Mouse (Mus musculus): ENCODE data around the gene 4933417A18Rik.
A peak's percentile ranks its signal among the peaks of the same experiment; 100 is the strongest.
"Not testable (repeated sequence)": the region's sequence is repeated elsewhere in the genome, so short reads cannot be mapped to it uniquely, and the experiment has no call there.

The 4933417A18Rik gene

DNA sequence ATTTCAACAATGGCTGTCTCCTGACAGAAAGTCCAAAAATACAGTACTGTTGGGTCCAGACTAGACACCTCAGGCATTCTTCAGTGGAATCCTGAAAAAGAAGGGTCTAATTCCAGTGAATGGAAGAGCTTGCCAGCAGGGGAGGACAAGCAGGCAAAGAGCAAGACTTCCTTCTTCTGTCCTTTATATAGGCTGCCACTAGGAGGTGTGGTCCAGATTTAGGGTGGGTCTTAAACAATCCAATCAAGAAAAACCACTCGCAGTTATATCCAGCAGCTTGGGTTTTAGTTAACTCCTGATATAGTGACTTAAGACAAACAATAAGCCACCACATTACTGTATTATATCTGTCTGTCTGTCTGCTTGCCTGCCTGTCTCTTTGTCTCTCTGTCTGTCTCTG lies 49.6 kb downstream of the 4933417A18Rik start:
- DNase-seq (ENCODE audit: low read depth), result no peak

DNA sequence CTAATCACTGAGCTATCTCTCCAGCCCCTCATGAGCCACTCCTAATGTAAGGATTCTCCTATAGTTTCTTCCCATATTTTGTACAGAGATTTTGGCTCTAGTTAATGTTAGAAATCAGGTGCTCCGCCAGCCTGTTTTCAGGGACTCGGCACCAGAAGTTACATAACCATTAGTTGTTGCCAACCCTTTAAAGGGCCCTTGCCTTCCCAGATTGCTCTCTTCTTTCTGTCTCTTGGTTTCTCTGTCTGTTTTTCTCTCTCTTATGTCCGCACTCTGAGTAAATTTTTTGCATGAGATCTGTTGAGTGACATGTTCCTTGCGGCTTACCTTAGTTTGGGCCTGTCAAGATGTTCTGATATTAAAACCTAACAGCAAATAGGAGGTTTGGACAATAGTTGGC lies 51.9 kb downstream of the 4933417A18Rik start:
- DNase-seq (ENCODE audit: low read depth), result no peak

DNA sequence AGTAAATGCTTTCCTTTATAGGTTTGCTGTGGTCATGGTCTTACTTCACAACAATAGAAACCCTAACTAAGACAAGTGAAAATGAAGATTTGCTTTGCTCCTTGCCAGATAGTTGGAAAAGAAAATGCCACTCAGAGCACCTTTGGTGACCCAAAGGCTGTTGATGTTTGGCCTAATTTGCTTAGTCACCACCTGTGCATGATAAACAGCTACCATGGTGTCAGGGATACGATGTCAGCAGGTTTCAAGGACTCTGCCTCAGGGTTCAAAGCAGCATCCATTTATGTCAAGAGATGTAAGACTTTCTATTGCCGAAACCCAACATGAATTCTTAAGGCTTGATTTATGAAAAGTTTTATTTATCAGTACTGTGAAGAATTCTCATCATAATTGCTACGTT lies 53.2 kb downstream of the 4933417A18Rik start:
- no peak for DNase-seq (ENCODE audit: low read depth)

GRCm38 (mm10) chr13:34978635-34979034 lies 54.4 kb downstream of the 4933417A18Rik start:
- not testable (repeated sequence) for DNase-seq (ENCODE audit: low read depth)

DNA sequence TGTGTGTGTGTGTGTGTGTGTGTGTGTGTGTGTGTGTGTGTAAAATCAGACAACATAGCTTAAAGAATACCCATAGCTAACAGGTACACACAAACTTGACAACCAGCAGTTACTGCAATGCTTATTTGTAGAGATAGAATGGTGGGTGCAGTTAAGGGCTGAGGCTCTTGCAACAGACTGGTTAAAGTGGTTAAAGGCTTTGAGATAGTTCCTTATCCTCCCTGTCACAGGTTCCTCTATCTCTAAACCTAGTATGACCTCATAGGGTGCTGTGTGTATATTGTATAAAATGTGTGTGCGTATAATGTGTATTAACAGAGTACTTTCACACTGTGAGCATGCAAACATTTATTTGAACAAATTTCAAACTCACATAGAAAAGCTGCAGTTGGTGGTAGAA lies 59.3 kb downstream of the 4933417A18Rik start:
- not testable (repeated sequence) for DNase-seq (ENCODE audit: low read depth)

DNA sequence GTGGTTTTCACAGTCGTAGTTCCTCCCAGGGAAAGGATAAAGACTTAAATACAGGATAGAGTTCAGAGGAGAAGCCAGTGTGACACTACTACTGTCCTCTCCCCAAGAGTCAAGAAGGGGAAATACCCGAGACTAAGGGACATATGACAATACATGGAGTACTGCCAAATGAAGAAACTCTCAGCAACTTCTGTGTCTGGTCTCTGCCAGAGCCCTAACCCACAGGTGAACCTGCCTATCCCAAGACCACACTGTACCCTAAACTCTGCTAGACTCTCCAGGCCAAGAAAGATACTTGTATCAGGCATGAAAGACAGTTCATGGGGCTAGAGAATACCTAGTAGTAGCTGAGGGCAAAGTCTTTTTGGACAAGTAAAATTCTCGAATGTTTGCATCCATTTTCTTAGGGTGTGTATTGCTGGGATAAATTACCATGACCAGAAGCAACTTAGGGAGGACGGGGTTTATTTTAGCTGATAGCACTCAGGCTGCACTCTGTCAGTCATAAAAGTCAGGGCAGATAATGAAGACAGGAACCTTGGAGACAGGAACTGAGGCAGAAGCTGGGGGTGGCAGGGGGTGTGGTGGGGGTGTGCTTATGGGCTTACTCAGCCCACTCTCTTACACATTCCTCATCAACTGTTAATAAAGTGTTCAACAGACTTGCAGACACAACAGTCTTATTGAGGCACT lies 67.5 kb downstream of the 4933417A18Rik start:
- no peak for DNase-seq (ENCODE audit: low read depth)

GRCm38 (mm10) chr13:34993085-34993484 lies 68.9 kb downstream of the 4933417A18Rik start:
- no peak for DNase-seq (ENCODE audit: low read depth)

- peak; percentile 21 for DNase-seq (ENCODE audit: low read depth)
These were observed 69.4 kb downstream of the 4933417A18Rik start for GRCm38 (mm10) chr13:34993595-34993982.

DNA sequence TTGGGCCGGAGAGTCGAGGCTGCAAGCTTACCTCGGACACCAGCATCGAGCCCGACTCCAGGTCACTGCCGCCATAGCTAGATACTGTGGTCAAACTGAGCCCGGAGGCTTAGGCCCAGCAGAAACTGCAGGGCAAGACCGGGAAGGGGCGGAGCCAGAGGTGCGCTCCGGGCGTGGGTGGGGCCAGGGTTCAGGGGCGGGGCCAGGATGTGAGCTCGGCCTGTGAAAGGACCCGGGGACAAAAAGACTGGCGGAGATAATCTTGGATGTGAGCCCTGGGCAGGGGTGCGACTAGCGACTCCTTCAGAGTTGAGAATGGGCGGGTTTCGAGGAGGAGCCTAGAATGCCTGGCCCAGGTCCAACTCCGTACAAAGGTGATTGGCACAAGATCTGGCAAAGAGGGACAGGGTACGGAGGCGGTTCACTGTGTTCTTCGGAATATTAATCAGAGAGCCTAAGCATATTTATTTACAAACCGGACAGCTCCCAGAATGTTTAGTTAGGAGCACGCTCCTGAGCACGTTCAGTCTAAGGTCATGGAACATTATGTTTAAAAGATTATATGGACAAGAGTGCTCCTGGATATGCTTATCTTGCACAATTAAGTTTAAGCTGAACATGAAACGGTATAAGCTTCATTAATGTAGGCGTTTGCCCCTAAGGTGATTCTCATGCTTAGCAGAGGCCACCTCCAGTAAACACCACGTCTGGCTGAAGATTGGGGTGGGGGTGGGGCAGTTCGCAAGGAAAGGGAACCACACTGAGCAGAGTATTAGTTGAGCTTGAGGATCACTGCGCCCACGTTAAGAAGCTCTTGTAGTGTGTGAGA lies 70.0 kb downstream of the 4933417A18Rik start:
- DNase-seq (ENCODE audit: low read depth), result peak; percentile 79

GRCm38 (mm10) chr13:34995925-34996324 lies 71.7 kb downstream of the 4933417A18Rik start:
- DNase-seq (ENCODE audit: low read depth), result no peak

Data from fibroblast of lung, adult 2 months (primary cell).